Mouse (Mus musculus): ENCODE results near the gene Pacrg. TPM values are rescaled to one million over a fixed set of nuclear protein-coding genes. Genes with fewer than 3 reads are reported as not detected.

Gene Pacrg
- polyA plus RNA-seq, 1 experiment from 2014 or later = 3.6 TPM

- Histone ChIP-seq H3K4me1 (ENCODE audit: control insufficient read depth, insufficient read depth, low read length) (no peaks in the 10 kb centered on the region), H3K9me3 (ENCODE audit: control insufficient read depth, low read length) (no peaks in the 10 kb centered on the region), H3K27me3 (replicated peaks; ENCODE audit: control insufficient read depth, insufficient read depth, low read length) (no peaks in the 10 kb centered on the region), H3K4me3 (ENCODE audit: low read depth, low read length) (no peak overlapping the region), H3K9ac (ENCODE audit: low read depth, low read length) (no peak overlapping the region), H3K36me3 (ENCODE audit: control insufficient read depth, insufficient read depth, low read length) (no peaks in the 10 kb centered on the region), H3K4me2 (ENCODE audit: low read depth, low read length) (no peak overlapping the region), H3K27ac (replicated peaks; ENCODE audit: low read depth, low read length) (no peak overlapping the region)
- ATAC-seq (ENCODE audit: low read depth) = no peak
- 80% methylated on average over 4 of the region's 4 CpGs for WGBS
- no peak for DNase-seq (ENCODE audit: low spot score)
Observed at GRCm38 (mm10) chr17:10661294-10661693, 178.8 kb downstream of the Pacrg start.

GRCm38 (mm10) chr17:10643604-10644003, 196.5 kb downstream of the Pacrg start:
- Histone ChIP-seq H3K36me3 (ENCODE audit: control insufficient read depth, insufficient read depth, low read length) (no peaks in the 10 kb centered on the region), H3K9ac (ENCODE audit: low read depth, low read length) (no peak overlapping the region), H3K4me3 (ENCODE audit: low read depth, low read length) (no peak overlapping the region), H3K4me1 (ENCODE audit: control insufficient read depth, insufficient read depth, low read length) (no peaks in the 10 kb centered on the region), H3K4me2 (ENCODE audit: low read depth, low read length) (no peak overlapping the region), H3K9me3 (ENCODE audit: control insufficient read depth, low read length) (no peaks in the 10 kb centered on the region), H3K27me3 (replicated peaks; ENCODE audit: control insufficient read depth, insufficient read depth, low read length) (no peaks in the 10 kb centered on the region), H3K27ac (replicated peaks; ENCODE audit: low read depth, low read length) (no peak overlapping the region)
- ATAC-seq (ENCODE audit: low read depth) (no peak), DNase-seq (ENCODE audit: low spot score) (no peak)
- WGBS = 95% methylated on average over 7 of the region's 7 CpGs

- Histone ChIP-seq H3K36me3 (ENCODE audit: control insufficient read depth, insufficient read depth, low read length) (no peaks in the 10 kb centered on the region), H3K9me3 (ENCODE audit: control insufficient read depth, low read length) (no peaks in the 10 kb centered on the region), H3K4me3 (ENCODE audit: low read depth, low read length) (no peak overlapping the region), H3K9ac (ENCODE audit: low read depth, low read length) (no peak overlapping the region), H3K27ac (replicated peaks; ENCODE audit: low read depth, low read length) (no peak overlapping the region), H3K4me2 (ENCODE audit: low read depth, low read length) (no peak overlapping the region), H3K4me1 (ENCODE audit: control insufficient read depth, insufficient read depth, low read length) (no peaks in the 10 kb centered on the region), H3K27me3 (replicated peaks; ENCODE audit: control insufficient read depth, insufficient read depth, low read length) (no peaks in the 10 kb centered on the region)
- no peak for DNase-seq (ENCODE audit: low spot score)
- 58% methylated on average over 1 of the region's 1 CpGs for WGBS
- no peak for ATAC-seq (ENCODE audit: low read depth)
Observed at GRCm38 (mm10) chr17:10639816-10640215, 200.3 kb downstream of the Pacrg start.

- Histone ChIP-seq H3K36me3 (ENCODE audit: control insufficient read depth, insufficient read depth, low read length) (no peaks in the 10 kb centered on the region), H3K4me2 (ENCODE audit: low read depth, low read length) (no peak overlapping the region), H3K27ac (replicated peaks; ENCODE audit: low read depth, low read length) (no peak overlapping the region), H3K4me1 (ENCODE audit: control insufficient read depth, insufficient read depth, low read length) (0 out of 2 replicates have a peak, but pooled peaks cover 4% of the 10 kb centered on the region), H3K9me3 (ENCODE audit: control insufficient read depth, low read length) (no peaks in the 10 kb centered on the region), H3K27me3 (replicated peaks; ENCODE audit: control insufficient read depth, insufficient read depth, low read length) (no peaks in the 10 kb centered on the region), H3K4me3 (ENCODE audit: low read depth, low read length) (no peak overlapping the region), H3K9ac (ENCODE audit: low read depth, low read length) (no peak overlapping the region)
- DNase-seq (ENCODE audit: low spot score) (no peak), ATAC-seq (ENCODE audit: low read depth) (no peak)
- 67% methylated on average over 8 of the region's 8 CpGs for WGBS
Observed at GRCm38 (mm10) chr17:10635955-10636470, 204.1 kb downstream of the Pacrg start.

- Histone ChIP-seq H3K9me3 (ENCODE audit: control insufficient read depth, low read length) (no peaks in the 10 kb centered on the region), H3K4me2 (ENCODE audit: low read depth, low read length) (no peak overlapping the region), H3K27ac (replicated peaks; ENCODE audit: low read depth, low read length) (no peak overlapping the region), H3K9ac (ENCODE audit: low read depth, low read length) (no peak overlapping the region), H3K36me3 (ENCODE audit: control insufficient read depth, insufficient read depth, low read length) (no peaks in the 10 kb centered on the region), H3K4me1 (ENCODE audit: control insufficient read depth, insufficient read depth, low read length) (0 out of 2 replicates have a peak, but pooled peaks cover 4% of the 10 kb centered on the region), H3K4me3 (ENCODE audit: low read depth, low read length) (no peak overlapping the region), H3K27me3 (replicated peaks; ENCODE audit: control insufficient read depth, insufficient read depth, low read length) (no peaks in the 10 kb centered on the region)
- no peak for DNase-seq (ENCODE audit: low spot score)
- WGBS = 84% methylated on average over 11 of the region's 11 CpGs
- ATAC-seq (ENCODE audit: low read depth) = no peak
Observed at GRCm38 (mm10) chr17:10635470-10635869, 204.6 kb downstream of the Pacrg start.

- ATAC-seq (ENCODE audit: low read depth) = no peak
- H3K27ac ChIP-seq (replicated peaks; ENCODE audit: low read depth, low read length) = no peak overlapping the region
- no peak overlapping the region for H3K4me3 ChIP-seq (ENCODE audit: low read depth, low read length)
- no peak overlapping the region for H3K4me2 ChIP-seq (ENCODE audit: low read depth, low read length)
- no peaks in the 10 kb centered on the region for H3K9me3 ChIP-seq (ENCODE audit: control insufficient read depth, low read length)
- WGBS = 91% methylated on average over 6 of the region's 6 CpGs
- no peaks in the 10 kb centered on the region for H3K36me3 ChIP-seq (ENCODE audit: control insufficient read depth, insufficient read depth, low read length)
- H3K4me1 ChIP-seq (ENCODE audit: control insufficient read depth, insufficient read depth, low read length) = 0 out of 2 replicates have a peak, but pooled peaks cover 4% of the 10 kb centered on the region
- H3K9ac ChIP-seq (ENCODE audit: low read depth, low read length) = no peak overlapping the region
- no peaks in the 10 kb centered on the region for H3K27me3 ChIP-seq (replicated peaks; ENCODE audit: control insufficient read depth, insufficient read depth, low read length)
- DNase-seq (ENCODE audit: low spot score) = no peak
Observed at GRCm38 (mm10) chr17:10635046-10635445, 205.1 kb downstream of the Pacrg start.

GRCm38 (mm10) chr17:10633769-10634168, 206.3 kb downstream of the Pacrg start:
- H3K9ac ChIP-seq (ENCODE audit: low read depth, low read length) = no peak overlapping the region
- H3K36me3 ChIP-seq (ENCODE audit: control insufficient read depth, insufficient read depth, low read length) = no peaks in the 10 kb centered on the region
- no peak overlapping the region for H3K4me3 ChIP-seq (ENCODE audit: low read depth, low read length)
- H3K27me3 ChIP-seq (replicated peaks; ENCODE audit: control insufficient read depth, insufficient read depth, low read length) = no peaks in the 10 kb centered on the region
- no peaks in the 10 kb centered on the region for H3K9me3 ChIP-seq (ENCODE audit: control insufficient read depth, low read length)
- 85% methylated on average over 7 of the region's 7 CpGs for WGBS
- DNase-seq (ENCODE audit: low spot score) (no peak), ATAC-seq (ENCODE audit: low read depth) (no peak)
- H3K27ac ChIP-seq (replicated peaks; ENCODE audit: low read depth, low read length) = no peak overlapping the region
- H3K4me1 ChIP-seq (ENCODE audit: control insufficient read depth, insufficient read depth, low read length) = 0 out of 2 replicates have a peak, but pooled peaks cover 4% of the 10 kb centered on the region
- H3K4me2 ChIP-seq (ENCODE audit: low read depth, low read length) = no peak overlapping the region

GRCm38 (mm10) chr17:10628240-10628639, 211.9 kb downstream of the Pacrg start:
- Histone ChIP-seq H3K4me3 (ENCODE audit: low read depth, low read length) (no peak overlapping the region), H3K27me3 (replicated peaks; ENCODE audit: control insufficient read depth, insufficient read depth, low read length) (no peaks in the 10 kb centered on the region), H3K9ac (ENCODE audit: low read depth, low read length) (no peak overlapping the region), H3K4me1 (ENCODE audit: control insufficient read depth, insufficient read depth, low read length) (peaks cover 7% of the 10 kb centered on the region; the same call in 1 of the 2 replicates), H3K4me2 (ENCODE audit: low read depth, low read length) (no peak overlapping the region), H3K9me3 (ENCODE audit: control insufficient read depth, low read length) (no peaks in the 10 kb centered on the region), H3K36me3 (ENCODE audit: control insufficient read depth, insufficient read depth, low read length) (no peaks in the 10 kb centered on the region), H3K27ac (replicated peaks; ENCODE audit: low read depth, low read length) (no peak overlapping the region)
- ATAC-seq (ENCODE audit: low read depth) (no peak), DNase-seq (ENCODE audit: low spot score) (no peak)
- WGBS = 81% methylated on average over 4 of the region's 4 CpGs

- Histone ChIP-seq H3K4me2 (ENCODE audit: low read depth, low read length) (no peak overlapping the region), H3K36me3 (ENCODE audit: control insufficient read depth, insufficient read depth, low read length) (no peaks in the 10 kb centered on the region), H3K9me3 (ENCODE audit: control insufficient read depth, low read length) (no peaks in the 10 kb centered on the region), H3K4me3 (ENCODE audit: low read depth, low read length) (no peak overlapping the region), H3K4me1 (ENCODE audit: control insufficient read depth, insufficient read depth, low read length) (peaks cover 7% of the 10 kb centered on the region; the same call in 1 of the 2 replicates), H3K27ac (replicated peaks; ENCODE audit: low read depth, low read length) (no peak overlapping the region), H3K9ac (ENCODE audit: low read depth, low read length) (no peak overlapping the region), H3K27me3 (replicated peaks; ENCODE audit: control insufficient read depth, insufficient read depth, low read length) (no peaks in the 10 kb centered on the region)
- ATAC-seq (ENCODE audit: low read depth) = no peak
- WGBS = 41% methylated on average over 2 of the region's 2 CpGs
- DNase-seq (ENCODE audit: low spot score) = no peak
Observed at GRCm38 (mm10) chr17:10627476-10627875, 212.6 kb downstream of the Pacrg start.

All from embryonic facial prominence, embryonic 14.5 days (tissue).